ENCODE assay signal across 21 mouse cellular contexts in the genomic region with DNA sequence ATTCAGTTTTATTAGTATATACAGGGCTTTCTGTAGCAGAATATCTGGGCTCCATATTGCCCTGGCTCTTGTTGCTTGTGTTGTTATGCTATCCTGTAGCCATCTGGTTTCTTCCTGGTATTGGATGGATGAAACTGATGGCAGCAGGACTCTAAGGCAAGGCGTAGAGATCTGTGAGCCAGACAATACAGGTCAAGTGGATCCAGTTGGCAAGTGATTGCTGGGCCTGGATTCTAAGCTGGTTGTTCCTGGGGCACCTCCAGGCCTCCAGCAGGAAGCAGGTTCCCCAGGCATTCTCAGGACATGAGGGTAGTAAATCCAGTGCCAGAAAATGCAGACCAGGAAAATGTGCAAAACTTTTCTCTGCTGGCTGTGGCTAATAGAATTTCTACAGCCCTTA.
DNase-seq lines count a peak whose midpoint lies in the region.
"Had no signal": no experiment of that assay in that cellular context is flagged by ENCODE, and none has a peak within 500 bp of the region (broad histone marks: within the 10 kb centered on the region; RNA-seq: fewer than 3 reads in every experiment).

No protein-coding gene starts in this region.

- DNase-seq in layer of hippocampus, postnatal 14 days (ENCODE audit: low spot score in 2 of 2) = peak; percentile 1 to 71
- no peak for DNase-seq in layer of hippocampus, adult 18-20 months (ENCODE audit: low spot score in 2 of 2)
- peak; percentile 28 for DNase-seq in cerebellum, adult 11 months
- peak; percentile 72 for DNase-seq in cerebellum, adult 9-10 months
- DNase-seq in cerebellum, postnatal 36 days = peak; percentile 73 to 76
- no peak for DNase-seq in adrenal gland, adult 18-20 months (ENCODE audit: low spot score in 2 of 2)
- no peak for DNase-seq in frontal cortex, postnatal 36 days (ENCODE audit: low spot score in 2 of 2)
- DNase-seq: adrenal gland, adult 2 months; adrenal gland, postnatal 36 days; embryo, embryonic 11 days; gastrocnemius, postnatal 10 days; heart, postnatal 14 days; kidney, adult 9 months; kidney, postnatal 10 days; layer of hippocampus, adult 9-11 months; liver, embryonic 13.5 days; lung, adult 18-20 months; midbrain, embryonic 14.5 days; retina, postnatal 1 day; right cerebral cortex, postnatal 14 days; thymus, postnatal 25 days had no signal

Comparison
In these comparisons a context has a peak if more than half of its experiments do, and no peak if none do; other contexts are left out.
1. DNase-seq: peak in layer of hippocampus, postnatal 14 days (2 of 2), cerebellum, adult 11 months (single experiment), cerebellum, adult 9-10 months (single experiment) and cerebellum, postnatal 36 days (2 of 2); none in layer of hippocampus, adult 18-20 months (0 of 2), adrenal gland, adult 18-20 months (0 of 2) and frontal cortex, postnatal 36 days (0 of 2).